24 mouse cellular contexts compared by ENCODE assay signal in the genomic region with DNA sequence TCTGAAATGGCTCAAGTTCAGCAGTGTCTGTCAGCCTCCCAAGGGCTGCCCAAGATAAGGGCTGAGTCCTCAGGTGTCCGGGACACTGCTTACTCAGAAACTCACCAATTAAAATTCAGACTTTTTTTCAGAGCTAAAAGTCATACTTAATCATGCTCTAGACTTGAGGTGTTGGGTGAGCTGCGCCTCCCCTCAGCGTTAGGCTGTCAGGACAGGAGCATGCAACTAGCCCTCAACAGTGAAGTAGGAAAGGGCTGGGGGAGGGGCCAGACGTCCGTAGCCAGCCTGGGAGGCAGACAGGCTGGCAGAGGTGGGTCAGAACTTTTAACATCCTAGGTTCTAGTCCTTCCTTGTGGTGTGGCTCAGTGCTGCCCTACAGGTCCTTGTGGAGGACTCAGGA.
DNase-seq lines count a peak whose midpoint lies in the region; ATAC-seq and TF ChIP-seq lines count a peak whose summit lies in the region.
"Had no signal": no experiment of that assay in that cellular context is flagged by ENCODE, and none has a peak within 500 bp of the region (broad histone marks: within the 10 kb centered on the region; RNA-seq: fewer than 3 reads in every experiment).

No protein-coding gene starts in this region.

- ATAC-seq in lung, embryonic 14.5 days (ENCODE audit: insufficient read depth), result no peak
- ATAC-seq in midbrain, embryonic 11.5 days (ENCODE audit: low FRiP score), result no peak
- no peak for ATAC-seq in midbrain, embryonic 15.5 days (replicated peaks)
- ATAC-seq in megakaryocyte-erythroid progenitor cell, adult 5-6 weeks (replicated peaks; ENCODE audit: low FRiP score, low TSS enrichment, poor library complexity, severe bottlenecking), result peak; percentile 13; the same call in 1 of the 2 replicates
- ATAC-seq: forebrain, embryonic 14.5 days; forebrain, embryonic 16.5 days had no signal

- no peaks in the 10 kb centered on the region for H3K36me3 ChIP-seq in heart, embryonic 10.5 days
- H3K36me3 ChIP-seq in lung, embryonic 14.5 days (ENCODE audit: insufficient read depth), result no peaks in the 10 kb centered on the region
- no peaks in the 10 kb centered on the region for H3K36me3 ChIP-seq in midbrain, embryonic 11.5 days (ENCODE audit: control insufficient read depth, insufficient read depth, low read length)
- H3K36me3 ChIP-seq in midbrain, embryonic 15.5 days (replicated peaks), result no peaks in the 10 kb centered on the region
- no peaks in the 10 kb centered on the region for H3K36me3 ChIP-seq in thymus, adult 2 months (ENCODE audit: control insufficient read depth, insufficient read depth, low read length)
- H3K36me3 ChIP-seq: embryonic facial prominence, embryonic 13.5 days; embryonic facial prominence, embryonic 15.5 days; forebrain, embryonic 10.5 days; forebrain, embryonic 12.5 days had no signal

- no peak overlapping the region for H3K4me3 ChIP-seq in heart, embryonic 10.5 days
- H3K4me3 ChIP-seq in lung, embryonic 14.5 days (ENCODE audit: low read depth, low read length), result no peak overlapping the region
- no peak overlapping the region for H3K4me3 ChIP-seq in midbrain, embryonic 11.5 days (ENCODE audit: low read depth, low read length)
- H3K4me3 ChIP-seq in midbrain, embryonic 15.5 days, result no peak overlapping the region
- H3K4me3 ChIP-seq in thymus, adult 2 months (ENCODE audit: control insufficient read depth, insufficient read depth, low read length), result no peak overlapping the region
- H3K4me3 ChIP-seq: embryonic facial prominence, embryonic 13.5 days; embryonic facial prominence, embryonic 15.5 days; erythroblast, embryonic 14.5 days; forebrain, embryonic 10.5 days; forebrain, embryonic 12.5 days had no signal

- H3K27ac ChIP-seq in heart, embryonic 10.5 days, result no peak overlapping the region
- no peak overlapping the region for H3K27ac ChIP-seq in lung, embryonic 14.5 days (ENCODE audit: low read depth)
- H3K27ac ChIP-seq in midbrain, embryonic 11.5 days (ENCODE audit: low read depth, low read length), result no peak overlapping the region
- no peak overlapping the region for H3K27ac ChIP-seq in midbrain, embryonic 15.5 days
- H3K27ac ChIP-seq in thymus, adult 2 months (ENCODE audit: control insufficient read depth, insufficient read depth, low read length), result no peak overlapping the region
- H3K27ac ChIP-seq: embryonic facial prominence, embryonic 13.5 days; embryonic facial prominence, embryonic 15.5 days; forebrain, embryonic 10.5 days; forebrain, embryonic 12.5 days had no signal

- H3K4me2 ChIP-seq in lung, embryonic 14.5 days, result no peak overlapping the region
- no peak overlapping the region for H3K4me2 ChIP-seq in midbrain, embryonic 11.5 days
- no peak overlapping the region for H3K4me2 ChIP-seq in midbrain, embryonic 15.5 days
- H3K4me2 ChIP-seq: embryonic facial prominence, embryonic 13.5 days; embryonic facial prominence, embryonic 15.5 days; forebrain, embryonic 12.5 days had no signal

- H3K9ac ChIP-seq in lung, embryonic 14.5 days, result no peak overlapping the region
- no peak overlapping the region for H3K9ac ChIP-seq in midbrain, embryonic 11.5 days (ENCODE audit: low read length)
- H3K9ac ChIP-seq in midbrain, embryonic 15.5 days, result no peak overlapping the region
- H3K9ac ChIP-seq: embryonic facial prominence, embryonic 13.5 days; embryonic facial prominence, embryonic 15.5 days; forebrain, embryonic 12.5 days had no signal

- no peak for TF ChIP-seq POLR2A in thymus, adult 2 months (IDR thresholded peaks at IDR 0.05; ENCODE audit: control insufficient read depth, extremely low read depth, insufficient read depth, low read length, poor library complexity)

- 26% methylated on average over 5 of the region's 5 CpGs for WGBS in heart, embryonic 10.5 days
- 12% methylated on average over 5 of the region's 5 CpGs for WGBS in lung, embryonic 14.5 days
- WGBS in midbrain, embryonic 11.5 days, result 51% methylated on average over 5 of the region's 5 CpGs
- 50% methylated on average over 5 of the region's 5 CpGs for WGBS in midbrain, embryonic 15.5 days
- WGBS in thymus, adult 2 months, result 85% methylated on average over 5 of the region's 5 CpGs

- H3K9me3 ChIP-seq in heart, embryonic 10.5 days, result no peaks in the 10 kb centered on the region
- no peaks in the 10 kb centered on the region for H3K9me3 ChIP-seq in lung, embryonic 14.5 days (ENCODE audit: low read depth, low read length)
- no peaks in the 10 kb centered on the region for H3K9me3 ChIP-seq in midbrain, embryonic 11.5 days (ENCODE audit: control insufficient read depth, low read length)
- no peaks in the 10 kb centered on the region for H3K9me3 ChIP-seq in midbrain, embryonic 15.5 days
- H3K9me3 ChIP-seq: embryonic facial prominence, embryonic 13.5 days; embryonic facial prominence, embryonic 15.5 days; forebrain, embryonic 10.5 days; forebrain, embryonic 12.5 days had no signal

- peak; percentile 51 for DNase-seq in heart, adult 11 months
- no peak for DNase-seq in heart, embryonic 10.5 days (ENCODE audit: low spot score)
- DNase-seq in lung, embryonic 14.5 days, result peak; percentile 10
- DNase-seq in lung, postnatal 4 days, result no peak
- DNase-seq in midbrain, embryonic 11.5 days (ENCODE audit: low spot score, missing footprints), result peak; percentile 73
- DNase-seq in thymus, adult 2 months, result no peak
- DNase-seq: adrenal gland, adult 2 months; adrenal gland, postnatal 10 days; adrenal gland, postnatal 25 days; cerebellum, adult 11 months; cerebellum, adult 18-20 months; cerebellum, adult 8-10 months; cerebellum, adult 9-11 months; cerebellum, postnatal 14 days; cerebellum, postnatal 36 days had no signal

- TF ChIP-seq CTCF in lung, embryonic 14.5 days (IDR thresholded peaks at IDR 0.05; ENCODE audit: low read depth), result no peak
- TF ChIP-seq CTCF in thymus, adult 2 months (IDR thresholded peaks at IDR 0.05; ENCODE audit: borderline replicate concordance, control insufficient read depth, extremely low read depth, insufficient read depth, low read length, poor library complexity), result no peak

- H3K4me1 ChIP-seq in heart, embryonic 10.5 days, result peaks cover 6% of the 10 kb centered on the region
- H3K4me1 ChIP-seq in lung, embryonic 14.5 days (ENCODE audit: insufficient read depth), result no peaks in the 10 kb centered on the region
- H3K4me1 ChIP-seq in midbrain, embryonic 11.5 days (ENCODE audit: control insufficient read depth, insufficient read depth, low read length), result no peaks in the 10 kb centered on the region
- H3K4me1 ChIP-seq in midbrain, embryonic 15.5 days, result no peaks in the 10 kb centered on the region
- peaks cover 11% of the 10 kb centered on the region for H3K4me1 ChIP-seq in thymus, adult 2 months (replicated peaks; ENCODE audit: control insufficient read depth, insufficient read depth, low read length)
- H3K4me1 ChIP-seq: embryonic facial prominence, embryonic 13.5 days; embryonic facial prominence, embryonic 15.5 days; forebrain, embryonic 10.5 days; forebrain, embryonic 12.5 days had no signal

- H3K27me3 ChIP-seq in heart, embryonic 10.5 days (ENCODE audit: insufficient read depth, poor library complexity, severe bottlenecking), result no peaks in the 10 kb centered on the region
- H3K27me3 ChIP-seq in lung, embryonic 14.5 days (ENCODE audit: insufficient read depth, low read length), result no peaks in the 10 kb centered on the region
- no peaks in the 10 kb centered on the region for H3K27me3 ChIP-seq in midbrain, embryonic 11.5 days (ENCODE audit: control insufficient read depth, insufficient read depth, low read length)
- no peaks in the 10 kb centered on the region for H3K27me3 ChIP-seq in midbrain, embryonic 15.5 days (replicated peaks)
- no peaks in the 10 kb centered on the region for H3K27me3 ChIP-seq in thymus, adult 2 months (ENCODE audit: control insufficient read depth, insufficient read depth, low read length)
- H3K27me3 ChIP-seq: embryonic facial prominence, embryonic 13.5 days; embryonic facial prominence, embryonic 15.5 days; forebrain, embryonic 12.5 days had no signal

Comparison
In these comparisons a context has a peak if more than half of its experiments do, and no peak if none do; other contexts are left out.
1. DNase-seq: peak in heart, adult 11 months (single experiment), lung, embryonic 14.5 days (single experiment) and midbrain, embryonic 11.5 days (single experiment); none in heart, embryonic 10.5 days (single experiment), lung, postnatal 4 days (0 of 2) and thymus, adult 2 months (single experiment).